Mouse (Mus musculus) lung, adult 2 months (tissue): ENCODE measurements at regions not wholly inside any gene's neighbourhood (a gene's known extent, or its start where the extent isn't known, plus 50 kb on each side); places are given as distances from the start of the nearest gene placed in this dataset.
"Not testable (repeated sequence)": the region's sequence is repeated elsewhere in the genome, so short reads cannot be mapped to it uniquely, and the experiment has no call there.

Source experiments
- CTCF ChIP-seq: fragments of 200-500 bp; IDR thresholded peaks from 2 replicates; pipeline ENCODE4 v1.5.1; 2011; ENCODE audit warnings: mild to moderate bottlenecking, low read length, control low read depth; ENCODE audit not compliant: insufficient read depth
- POLR2A ChIP-seq: fragments of 200-500 bp; IDR thresholded peaks from 2 replicates; pipeline ENCODE4 v1.6.1; 2011; ENCODE audit warnings: low read depth, mild to moderate bottlenecking, control low read depth, low read length, borderline replicate concordance; ENCODE audit errors: extremely low read depth

- TF ChIP-seq POLR2A, CTCF: not testable (repeated sequence)
Observed at GRCm38 (mm10) chr6:68931860-68932259, 1396.3 kb upstream of the Tacstd2 start.
